Mouse (Mus musculus) ES-E14 (cell line): ENCODE results near the gene Dstn.

Experiments
- CHD2 ChIP-seq: IDR thresholded peaks from 2 replicates; pipeline ENCODE4 v1.6.1; 2014; ENCODE audit warnings: mild to moderate bottlenecking, low read depth, low read length, inconsistent platforms
- HCFC1 ChIP-seq: IDR thresholded peaks from 2 replicates; pipeline ENCODE4 v1.6.1; 2012; ENCODE audit warnings: low read length, inconsistent platforms, borderline replicate concordance; ENCODE audit not compliant: insufficient read depth
- MAFK ChIP-seq: IDR thresholded peaks from 2 replicates; pipeline ENCODE4 v1.6.1; 2014; ENCODE audit warnings: mild to moderate bottlenecking, low read depth, low read length, inconsistent platforms; ENCODE audit not compliant: insufficient read depth

GRCm38 (mm10) chr2:143982901-143983300 is 67.8 kb downstream of the Dstn start:
- no peak for TF ChIP-seq CHD2
- TF ChIP-seq HCFC1 = no peak
- TF ChIP-seq MAFK = no peak
